Mouse (Mus musculus) kidney, adult 9 months (tissue): Measurements from ENCODE around the gene Galnt12.

Experiments used
- DNase-seq: peaks from one replicate; pipeline ENCODE4 v3.0.0; 2022

Gene Galnt12

DNA sequence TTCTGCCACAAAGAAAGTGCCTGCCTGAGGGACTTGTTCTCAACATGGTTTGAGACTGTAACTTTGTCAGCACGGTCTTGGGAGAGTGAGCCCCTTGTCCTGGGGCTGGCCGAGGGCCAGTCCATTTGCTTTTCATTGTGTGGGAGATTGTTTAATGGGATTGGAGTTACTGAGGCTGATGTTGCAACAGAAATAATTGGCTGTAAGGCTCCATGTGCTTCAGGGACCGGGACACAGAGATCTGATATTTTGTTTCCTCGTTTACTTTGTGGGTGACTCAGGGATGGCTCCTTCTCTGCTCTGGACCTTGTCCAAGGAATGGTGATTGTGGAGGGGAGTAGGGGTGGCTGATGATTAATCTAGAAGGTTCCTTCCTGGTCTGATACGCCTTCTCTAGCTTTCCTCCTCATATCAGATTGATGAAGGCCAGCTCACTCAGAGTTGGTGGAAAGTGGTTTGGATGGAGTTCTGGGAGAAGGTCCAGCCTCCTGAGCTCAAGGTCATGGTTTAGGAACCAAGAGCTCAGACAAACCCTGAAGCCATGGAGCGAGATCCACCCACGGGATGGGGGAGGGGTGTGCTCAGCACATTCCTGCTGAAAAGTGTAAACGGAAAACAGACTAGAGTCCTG, 60.0 kb downstream of the Galnt12 start:
- DNase-seq = peak; percentile 28

DNA sequence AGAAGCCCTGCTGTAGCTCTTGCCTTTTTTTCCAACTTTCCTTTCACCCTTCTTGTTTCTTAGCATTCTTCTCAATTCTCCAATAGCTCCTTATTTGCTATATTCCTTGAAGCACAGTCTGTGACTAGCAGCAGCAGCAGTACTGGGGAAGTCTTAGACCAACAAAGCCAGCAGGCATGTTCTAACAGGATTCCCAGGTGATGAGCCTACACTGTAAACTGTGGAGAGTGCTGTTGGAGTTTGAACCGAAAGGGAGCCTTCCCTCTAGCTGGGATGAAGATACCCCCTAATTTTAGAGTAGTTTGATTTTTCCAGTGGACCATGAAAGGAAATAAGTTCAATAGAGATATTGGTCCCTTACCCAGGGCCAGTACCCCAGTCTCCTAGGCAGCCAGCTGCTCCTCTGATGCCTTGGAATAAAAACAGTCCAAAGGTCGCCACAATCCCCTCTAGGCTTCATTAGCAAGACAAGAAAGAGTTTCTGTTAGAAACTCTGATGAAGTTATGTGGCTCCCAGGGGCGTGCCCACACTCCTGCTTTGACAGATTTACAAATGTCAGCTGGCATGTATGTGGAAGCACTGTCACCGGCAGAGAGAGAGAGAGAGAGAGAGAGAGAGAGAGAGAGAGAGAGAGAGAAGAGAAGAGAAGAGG, 69.5 kb downstream of the Galnt12 start:
- no peak for DNase-seq

DNA sequence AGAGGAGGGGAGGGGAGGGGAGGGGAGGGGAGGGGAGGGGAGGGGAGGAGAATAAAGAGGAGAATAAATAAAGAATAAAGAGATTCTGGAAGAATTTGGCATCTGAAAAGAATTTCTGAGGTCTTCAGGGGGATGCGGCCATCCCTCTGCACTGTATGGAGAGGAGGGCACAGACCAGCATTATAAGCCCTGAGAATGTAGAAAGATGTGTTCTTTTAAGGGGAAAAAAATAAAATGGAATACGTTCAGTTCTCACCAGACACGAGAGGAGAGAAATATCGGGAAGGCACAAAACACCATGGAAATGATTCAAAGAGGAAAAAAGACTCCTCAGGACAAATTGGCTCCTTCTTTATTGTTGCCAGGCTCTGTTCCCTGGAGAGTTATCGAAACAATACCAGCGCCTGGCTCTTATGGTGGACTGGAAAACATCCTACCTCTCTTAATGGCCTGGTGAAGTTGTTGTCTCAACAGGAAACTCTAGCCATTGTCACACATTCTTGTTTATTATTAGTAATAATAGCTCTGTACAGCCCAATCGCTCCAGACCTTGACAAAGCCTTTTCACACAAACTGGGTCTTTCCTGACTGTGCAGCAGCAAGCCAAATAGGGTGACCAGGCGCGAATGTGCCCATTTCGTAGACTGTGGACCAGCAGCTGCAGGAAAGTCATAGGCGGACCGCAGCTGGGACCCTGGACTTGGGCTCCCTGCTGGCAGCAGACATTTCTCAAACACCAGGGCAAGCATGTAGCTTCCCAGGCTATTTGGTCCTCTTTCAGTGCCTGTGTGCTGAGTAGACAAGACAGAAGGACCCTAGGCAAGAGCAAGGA, 70.3 kb downstream of the Galnt12 start:
- no peak for DNase-seq

DNA sequence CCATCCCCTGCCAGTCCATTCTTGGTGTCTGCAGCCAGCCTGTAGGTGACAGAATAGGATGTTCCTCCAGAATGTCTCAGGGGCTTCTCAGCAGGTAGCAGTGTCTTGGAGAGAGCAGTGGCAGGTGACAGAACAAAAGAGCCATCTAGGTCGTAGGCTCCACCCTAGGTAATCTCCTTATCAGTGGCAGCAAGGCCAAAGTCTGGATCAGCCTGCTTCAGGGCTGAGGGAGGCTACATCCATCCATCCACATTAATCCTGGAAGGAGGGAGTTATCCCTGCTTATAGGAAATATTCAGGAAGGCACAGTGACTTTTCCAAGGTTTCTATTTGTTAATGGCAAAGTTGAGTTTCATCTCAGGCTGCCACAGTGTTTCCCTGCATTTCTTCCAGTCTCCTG, 80.6 kb downstream of the Galnt12 start:
- no peak for DNase-seq
